Mouse (Mus musculus) kidney, postnatal 0 days (tissue): Measurements from ENCODE around the gene Sctr. TPM values are rescaled to one million over a fixed set of nuclear protein-coding genes. Genes with fewer than 3 reads are reported as not detected.

Experiments used
- ATAC-seq: fragments of 200-750 bp; cut with Nextera tagmentation; replicated peaks from 2 replicates; pipeline ENCODE4 v1.8.0; 2017; ENCODE audit warnings: low read depth, moderate number of reproducible peaks, moderate TSS enrichment, moderate library complexity; ENCODE audit not compliant: low FRiP score
- DNase-seq: peaks from one replicate; pipeline ENCODE4 v3.0.0-alpha.2; 2016; ENCODE audit warnings: low spot score
- H3K27ac ChIP-seq: fragments of 300-500 bp; sonication (generic); 2 replicates; pipeline ENCODE4 v1.5.1; 2014; ENCODE audit warnings: mild to moderate bottlenecking
- H3K27me3 ChIP-seq: fragments of 300-500 bp; sonication (generic); 2 replicates; pipeline ENCODE4 v1.6.1; 2014; ENCODE audit warnings: low read length, mixed read lengths; ENCODE audit not compliant: insufficient read depth
- H3K36me3 ChIP-seq: fragments of 300-500 bp; sonication (generic); 2 replicates; pipeline ENCODE4 v1.6.1; 2014; ENCODE audit warnings: low read length, mixed read lengths; ENCODE audit not compliant: insufficient read depth
- H3K4me1 ChIP-seq: fragments of 300-500 bp; sonication (generic); replicated peaks from 2 replicates; pipeline ENCODE4 v1.6.1; 2014; ENCODE audit warnings: antibody characterized with exemption, low read length, mixed read lengths; ENCODE audit not compliant: insufficient read depth
- H3K4me2 ChIP-seq: fragments of 300-500 bp; sonication (generic); 2 replicates; pipeline ENCODE4 v1.6.1; 2014; ENCODE audit warnings: mild to moderate bottlenecking, low read length, moderate library complexity, mixed read lengths
- H3K4me3 ChIP-seq: fragments of 300-500 bp; sonication (generic); replicated peaks from 2 replicates; pipeline ENCODE4 v1.5.1; 2014; ENCODE audit warnings: low read depth, low read length
- H3K9ac ChIP-seq: fragments of 300-500 bp; sonication (generic); 2 replicates; pipeline ENCODE4 v1.6.1; 2014; ENCODE audit warnings: low read depth, low read length
- H3K9me3 ChIP-seq: fragments of 300-500 bp; sonication (generic); replicated peaks from 2 replicates; pipeline ENCODE4 v1.6.1; 2016; ENCODE audit warnings: low read length, inconsistent platforms, mixed read lengths
- CTCF ChIP-seq: IDR thresholded peaks from 2 replicates; pipeline ENCODE4 v1.5.1; 2016; ENCODE audit warnings: antibody characterized with exemption, low read depth, mild to moderate bottlenecking, moderate library complexity
- WGBS: fragments of 180-500 bp; shearing (Covaris S2); extraction: QIAGEN DNeasy Blood & Tissue Kit; methylation state at CpG from one replicate; pipeline ENCODE4 v1.1.7; 2014; 5-methylcytosine and 5-hydroxymethylcytosine counted together
- polyA plus RNA-seq: library from polyadenylated mRNA; unstranded; fragments of >200 nt; fragmentation: Nextera tagmentation; extraction: Ambion mirVana; gene quantifications from 2 replicates; pipeline ENCODE4 v1.2.1, GENCODE M21; 2015

The Sctr gene
- polyA plus RNA-seq, 1 experiment from 2014 or later, result 0.63 TPM

DNA sequence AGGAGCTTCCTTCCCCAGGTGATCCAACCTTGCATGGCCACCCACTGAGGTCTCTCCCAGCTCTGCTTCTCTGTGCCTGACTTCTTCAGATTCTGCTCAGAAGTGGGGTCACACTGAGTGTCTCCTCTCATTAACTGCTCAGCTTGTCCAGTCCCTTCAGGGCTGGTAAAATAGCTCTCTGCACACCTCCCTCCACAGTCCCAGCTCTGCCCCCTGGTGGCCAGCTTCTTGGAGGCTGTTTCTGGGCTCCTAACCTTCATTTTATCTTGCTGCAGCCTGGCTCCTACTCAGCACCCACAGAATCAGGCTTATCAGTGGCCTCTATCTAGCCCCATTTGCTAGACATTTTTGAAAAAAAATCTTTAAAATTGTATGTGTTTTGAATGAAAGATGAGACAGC is 6.4 kb downstream of the Sctr start:
- Histone ChIP-seq H3K27me3 (no peaks in the 10 kb centered on the region), H3K4me1 (peaks cover 4% of the 10 kb centered on the region; the same call in 1 of the 2 replicates), H3K9ac (no peak overlapping the region), H3K36me3 (no peaks in the 10 kb centered on the region), H3K4me3 (no peak overlapping the region), H3K4me2 (no peak overlapping the region), H3K9me3 (no peaks in the 10 kb centered on the region), H3K27ac (no peak overlapping the region)
- DNase-seq (peak; percentile 72), ATAC-seq (peak; percentile 47)
- TF ChIP-seq CTCF, result peak; percentile 82

DNA sequence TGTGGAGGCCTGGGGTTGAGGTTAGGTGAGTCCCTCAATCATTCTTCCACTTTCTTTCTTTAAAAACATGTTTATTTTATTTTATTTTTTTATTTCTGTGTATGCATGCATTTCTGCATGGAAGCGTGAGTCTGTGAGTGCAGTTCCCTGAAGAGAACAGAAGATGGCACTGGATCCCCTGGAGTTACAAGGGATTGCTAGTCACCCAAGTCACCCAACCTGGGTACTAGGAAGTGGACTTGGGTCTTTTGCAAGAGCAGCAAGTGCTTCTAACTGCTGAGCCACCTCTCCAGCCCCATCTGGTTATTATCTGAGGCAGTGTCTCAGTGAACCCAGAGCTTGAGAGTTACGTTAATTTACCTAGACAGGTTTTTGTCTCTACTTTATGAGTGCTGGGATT is 9.5 kb downstream of the Sctr start:
- DNase-seq (no peak), ATAC-seq (no peak)
- 83% methylated on average over 2 of the region's 2 CpGs for WGBS
- Histone ChIP-seq H3K27ac (no peak overlapping the region), H3K4me1 (no peaks in the 10 kb centered on the region; the same call in 1 of the 2 replicates), H3K27me3 (no peaks in the 10 kb centered on the region), H3K4me3 (no peak overlapping the region), H3K4me2 (no peak overlapping the region), H3K36me3 (no peaks in the 10 kb centered on the region), H3K9me3 (no peaks in the 10 kb centered on the region), H3K9ac (no peak overlapping the region)
- TF ChIP-seq CTCF, result peak; percentile 62; the same call in 1 of the 2 replicates

DNA sequence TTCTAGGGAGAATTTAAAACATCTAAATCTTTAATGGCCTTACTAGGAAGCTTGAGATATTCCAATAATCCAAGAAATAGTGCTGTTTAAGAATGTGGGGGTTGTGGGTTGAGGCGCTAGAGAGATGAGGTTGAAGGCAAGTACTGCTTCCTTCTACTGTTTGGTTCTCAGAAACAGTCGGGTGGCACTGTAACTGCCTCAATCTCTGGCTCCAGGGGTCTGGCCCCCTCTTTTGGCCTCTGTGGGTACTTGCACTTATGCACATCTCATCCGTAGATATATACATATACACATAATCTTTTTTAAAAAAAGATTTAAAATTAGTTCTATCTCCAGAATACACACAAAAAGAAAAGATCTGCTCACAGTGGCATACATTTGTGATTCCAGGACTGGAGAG is 12.2 kb downstream of the Sctr start:
- H3K4me2 ChIP-seq, result no peak overlapping the region
- DNase-seq, result no peak
- H3K4me3 ChIP-seq, result no peak overlapping the region
- H3K27ac ChIP-seq, result no peak overlapping the region
- H3K9me3 ChIP-seq, result no peaks in the 10 kb centered on the region
- WGBS, result 57% methylated on average over 3 of the region's 3 CpGs
- no peaks in the 10 kb centered on the region; the same call in 1 of the 2 replicates for H3K4me1 ChIP-seq
- ATAC-seq, result no peak
- no peak overlapping the region for H3K9ac ChIP-seq
- no peaks in the 10 kb centered on the region for H3K36me3 ChIP-seq
- TF ChIP-seq CTCF, result 0 out of 2 replicates have a peak, but pooled peaks have one; percentile 25
- H3K27me3 ChIP-seq, result no peaks in the 10 kb centered on the region

DNA sequence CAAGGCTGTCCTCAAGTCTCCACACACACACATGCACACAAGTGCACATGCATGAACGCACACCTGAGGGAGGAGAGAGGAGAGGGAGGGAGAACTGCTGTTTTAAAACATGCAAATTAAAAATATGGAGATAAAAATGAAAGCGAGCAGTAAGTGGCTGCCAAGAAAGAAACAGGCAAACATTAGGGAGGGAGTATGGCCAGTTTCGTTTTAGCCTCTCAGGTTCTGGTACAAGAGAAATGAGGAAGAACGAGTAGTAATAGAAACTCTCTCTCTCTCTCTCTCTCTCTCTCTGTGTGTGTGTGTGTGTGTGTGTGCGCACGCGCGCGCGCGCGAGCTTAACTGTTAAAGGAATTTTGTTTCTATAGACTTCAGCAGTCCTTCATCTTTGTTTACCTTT is 12.7 kb downstream of the Sctr start:
- Histone ChIP-seq H3K9ac (no peak overlapping the region), H3K36me3 (no peaks in the 10 kb centered on the region), H3K9me3 (no peaks in the 10 kb centered on the region), H3K27ac (no peak overlapping the region), H3K27me3 (no peaks in the 10 kb centered on the region), H3K4me3 (no peak overlapping the region), H3K4me2 (no peak overlapping the region), H3K4me1 (no peaks in the 10 kb centered on the region; the same call in none of the 2 replicates)
- DNase-seq (no peak), ATAC-seq (no peak)
- TF ChIP-seq CTCF, result no peak
- WGBS, result 85% methylated on average over 12 of the region's 12 CpGs

- Histone ChIP-seq H3K4me2 (no peak overlapping the region), H3K4me3 (no peak overlapping the region), H3K4me1 (no peaks in the 10 kb centered on the region; the same call in none of the 2 replicates), H3K36me3 (no peaks in the 10 kb centered on the region), H3K9me3 (no peaks in the 10 kb centered on the region), H3K27ac (no peak overlapping the region), H3K27me3 (no peaks in the 10 kb centered on the region), H3K9ac (no peak overlapping the region)
- ATAC-seq (no peak), DNase-seq (no peak)
- TF ChIP-seq CTCF, result no peak
- 61% methylated on average over 7 of the region's 7 CpGs for WGBS
These were observed 13.7 kb downstream of the Sctr start for GRCm38 (mm10) chr1:120020322-120020897.

- Histone ChIP-seq H3K27ac (no peak overlapping the region), H3K4me3 (no peak overlapping the region), H3K4me2 (no peak overlapping the region), H3K9me3 (no peaks in the 10 kb centered on the region), H3K27me3 (no peaks in the 10 kb centered on the region), H3K4me1 (no peaks in the 10 kb centered on the region; the same call in none of the 2 replicates), H3K9ac (no peak overlapping the region), H3K36me3 (no peaks in the 10 kb centered on the region)
- DNase-seq, result no peak
- 86% methylated on average over 17 of the region's 17 CpGs for WGBS
- ATAC-seq, result no peak
- peak; percentile 29; the same call in 1 of the 2 replicates for TF ChIP-seq CTCF
These were observed 15.3 kb downstream of the Sctr start for GRCm38 (mm10) chr1:120021951-120022350.
